Mouse (Mus musculus) G1E (cell line): Measurements from ENCODE around the gene Tgfbr3. TPM values are rescaled to one million over a fixed set of nuclear protein-coding genes. Genes with fewer than 3 reads are reported as not detected.

Experiments used
- ATAC-seq: 2 replicates; pipeline ENCODE4 v1.8.0; 2016; ENCODE audit warnings: mild to moderate bottlenecking; ENCODE audit not compliant: insufficient number of reproducible peaks, poor library complexity, low FRiP score, severe bottlenecking; ENCODE audit errors: extremely low read depth
- DNase-seq: peaks from one replicate; pipeline ENCODE4 v3.0.0; 2012; ENCODE audit warnings: low spot score
- H3K27me3 ChIP-seq: 2 replicates; pipeline ENCODE4 v1.6.1; 2012; ENCODE audit warnings: mild to moderate bottlenecking, low read length, inconsistent platforms; ENCODE audit not compliant: insufficient read depth
- H3K36me3 ChIP-seq: replicated peaks from 2 replicates; pipeline ENCODE3; 2012; ENCODE audit warnings: mild to moderate bottlenecking, inconsistent platforms
- H3K4me1 ChIP-seq: 2 replicates; pipeline ENCODE4 v1.6.1; 2012; ENCODE audit warnings: low read depth, low read length, inconsistent platforms, mixed read lengths; ENCODE audit not compliant: insufficient read depth
- H3K4me3 ChIP-seq: 2 replicates; pipeline ENCODE4 v1.5.1; 2012; ENCODE audit warnings: low read depth, mild to moderate bottlenecking, inconsistent platforms, low read length, moderate library complexity, mixed read lengths
- H3K9me3 ChIP-seq: replicated peaks from 2 replicates; pipeline ENCODE4 v1.6.1; 2012; ENCODE audit warnings: inconsistent platforms
- CTCF ChIP-seq: IDR thresholded peaks from 2 replicates; pipeline ENCODE4 v1.5.1; 2012; ENCODE audit warnings: low read depth, low read length, inconsistent platforms, mixed read lengths
- GATA1 ChIP-seq: IDR thresholded peaks from 2 replicates; pipeline ENCODE4 v1.6.1; 2012; ENCODE audit warnings: borderline replicate concordance, low read length, inconsistent platforms, mixed read lengths
- GATA2 ChIP-seq: IDR thresholded peaks from 2 replicates; pipeline ENCODE4 v1.6.1; 2012; ENCODE audit warnings: low read depth, low read length, inconsistent platforms, borderline replicate concordance
- POLR2AphosphoS5 ChIP-seq: IDR thresholded peaks from 2 replicates; pipeline ENCODE4 v1.6.1; 2012; ENCODE audit warnings: low read depth, low read length, inconsistent platforms; ENCODE audit not compliant: insufficient replicate concordance
- TAL1 ChIP-seq: conservative IDR thresholded peaks from 2 replicates; pipeline ENCODE4 v1.6.1; 2012; ENCODE audit warnings: low read depth, low read length, inconsistent platforms, mixed read lengths
- polyA plus RNA-seq: library from polyadenylated mRNA; stranded (reverse); fragments of >175 nt; gene quantifications from 2 replicates; pipeline ENCODE4 v1.2.3, GENCODE M21; 2012
- total RNA-seq, 2 experiments: library from RNA; stranded (forward) in 1 of 2; stranded (reverse) in 1 of 2; fragments of 200-1000 nt in 1 of 2; fragments of >200 nt in 1 of 2; fragmentation: Nextera tagmentation in 1 of 2; gene quantifications; 2 replicates each; pipeline ENCODE4 v1.2.3; 2014 to 2017

The Tgfbr3 gene
- total and polyA plus RNA-seq, 3 experiments: 0.05 TPM; not detected in 2

- DNase-seq: no peak
Observed at GRCm38 (mm10) chr5:107162812-107163211, 126.6 kb downstream of the Tgfbr3 start.

DNA sequence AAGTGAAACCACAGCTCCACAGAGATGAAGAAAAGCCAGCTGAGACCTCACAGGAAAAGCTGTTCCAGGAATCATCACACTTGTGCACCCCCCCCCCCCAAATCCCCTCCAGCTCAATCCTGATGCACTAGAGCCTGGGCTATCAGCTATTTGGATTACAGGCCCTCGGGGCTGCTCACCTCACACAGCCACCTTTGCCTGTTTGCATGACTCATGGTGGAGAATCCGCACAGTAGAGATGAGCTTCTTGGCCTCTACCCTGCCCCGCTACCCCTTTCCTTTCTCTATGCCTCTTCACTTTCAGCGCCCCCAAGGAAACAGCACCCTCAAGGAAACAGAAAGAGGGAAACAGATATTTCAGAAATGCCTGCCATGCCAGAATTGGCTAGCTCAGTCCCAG lies 127.1 kb downstream of the Tgfbr3 start:
- Histone ChIP-seq H3K36me3 (no peaks in the 10 kb centered on the region), H3K4me1 (no peaks in the 10 kb centered on the region), H3K27me3 (no peaks in the 10 kb centered on the region), H3K9me3 (no peaks in the 10 kb centered on the region), H3K4me3 (no peak overlapping the region)
- ATAC-seq (no peak), DNase-seq (no peak)
- TF ChIP-seq GATA2 (no peak), POLR2AphosphoS5 (no peak), TAL1 (no peak), CTCF (no peak), GATA1 (no peak)

More at GRCm38 (mm10) chr5:107162812-107163211, 126.6 kb downstream of the Tgfbr3 start:
- no peak for ATAC-seq
- H3K27me3 ChIP-seq: no peaks in the 10 kb centered on the region
- H3K9me3 ChIP-seq: no peaks in the 10 kb centered on the region
- H3K36me3 ChIP-seq: no peaks in the 10 kb centered on the region
- TF ChIP-seq TAL1 (no peak), GATA2 (no peak), GATA1 (no peak), POLR2AphosphoS5 (no peak), CTCF (no peak)
- no peak overlapping the region for H3K4me3 ChIP-seq
- H3K4me1 ChIP-seq: no peaks in the 10 kb centered on the region

- H3K27me3 ChIP-seq: no peaks in the 10 kb centered on the region
- H3K36me3 ChIP-seq: no peaks in the 10 kb centered on the region
- TF ChIP-seq CTCF: no peak
- TF ChIP-seq POLR2AphosphoS5: no peak
- TF ChIP-seq GATA2: no peak
- TF ChIP-seq TAL1: no peak
- TF ChIP-seq GATA1: no peak
- no peaks in the 10 kb centered on the region for H3K4me1 ChIP-seq
- H3K9me3 ChIP-seq: no peaks in the 10 kb centered on the region
- H3K4me3 ChIP-seq: no peak overlapping the region
- no peak for ATAC-seq
- no peak for DNase-seq
Observed at GRCm38 (mm10) chr5:107159914-107160890, 129.2 kb downstream of the Tgfbr3 start.

GRCm38 (mm10) chr5:107158531-107159178 lies 130.8 kb downstream of the Tgfbr3 start:
- Histone ChIP-seq H3K4me3 (no peak overlapping the region), H3K4me1 (no peaks in the 10 kb centered on the region), H3K36me3 (no peaks in the 10 kb centered on the region), H3K9me3 (no peaks in the 10 kb centered on the region), H3K27me3 (no peaks in the 10 kb centered on the region)
- TF ChIP-seq GATA1: no peak
- no peak for TF ChIP-seq GATA2
- TF ChIP-seq POLR2AphosphoS5: no peak
- TF ChIP-seq CTCF: no peak
- no peak for TF ChIP-seq TAL1
- no peak for DNase-seq
- ATAC-seq: no peak

DNA sequence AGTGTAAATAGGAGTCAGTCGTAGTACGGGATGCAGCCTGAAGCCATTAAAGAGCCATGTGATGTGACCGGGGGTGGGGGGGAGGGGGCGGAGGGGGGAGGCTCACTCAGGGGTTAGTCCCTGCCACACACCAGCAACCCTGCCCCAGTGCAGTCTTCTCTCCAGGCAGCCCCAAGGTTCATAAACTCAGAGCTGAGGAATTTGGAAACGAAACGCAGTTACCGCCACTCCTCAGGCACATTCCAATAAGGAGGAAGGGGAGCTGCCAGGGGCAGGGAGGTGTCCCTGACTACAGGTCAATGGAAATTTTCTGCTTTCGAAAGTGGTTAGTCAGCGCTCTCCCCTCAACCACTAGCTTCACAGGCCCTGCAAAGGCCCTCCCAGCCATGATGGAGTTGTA lies 132.0 kb downstream of the Tgfbr3 start:
- Histone ChIP-seq H3K36me3 (no peaks in the 10 kb centered on the region), H3K4me1 (no peaks in the 10 kb centered on the region), H3K27me3 (no peaks in the 10 kb centered on the region), H3K4me3 (no peak overlapping the region), H3K9me3 (no peaks in the 10 kb centered on the region)
- DNase-seq (no peak), ATAC-seq (no peak)
- no peak for TF ChIP-seq CTCF
- TF ChIP-seq TAL1: no peak
- no peak for TF ChIP-seq POLR2AphosphoS5
- TF ChIP-seq GATA1: no peak
- TF ChIP-seq GATA2: no peak

DNA sequence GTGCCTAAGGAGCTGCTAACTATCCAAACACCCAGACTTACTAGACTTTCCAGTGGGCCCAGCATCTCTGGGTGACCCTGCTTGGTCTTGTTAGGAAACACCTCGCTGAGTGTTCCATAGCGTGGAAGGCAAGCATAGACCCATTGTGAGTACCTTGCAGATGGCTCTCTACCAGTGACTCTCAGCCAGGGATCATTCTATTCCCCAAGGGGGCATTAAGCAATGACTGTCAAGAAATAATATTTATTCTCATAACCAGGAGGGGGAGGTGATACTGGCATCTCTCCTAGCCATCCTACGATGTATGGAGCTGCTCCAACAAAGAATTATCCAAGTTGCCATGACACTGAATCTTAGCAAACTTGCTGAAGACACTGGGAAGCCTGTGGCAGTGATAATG lies 133.3 kb downstream of the Tgfbr3 start:
- TF ChIP-seq GATA2 (no peak), GATA1 (no peak), CTCF (no peak), POLR2AphosphoS5 (no peak), TAL1 (no peak)
- H3K4me1 ChIP-seq: no peaks in the 10 kb centered on the region
- no peaks in the 10 kb centered on the region for H3K27me3 ChIP-seq
- H3K9me3 ChIP-seq: no peaks in the 10 kb centered on the region
- DNase-seq (no peak), ATAC-seq (no peak)
- H3K4me3 ChIP-seq: no peak overlapping the region
- H3K36me3 ChIP-seq: no peaks in the 10 kb centered on the region
